Mouse (Mus musculus): ENCODE measurements at regions not wholly inside any gene's neighbourhood (a gene's known extent, or its start where the extent isn't known, plus 50 kb on each side); places are given as distances from the start of the nearest gene placed in this dataset.
"Not testable (repeated sequence)": the region's sequence is repeated elsewhere in the genome, so short reads cannot be mapped to it uniquely, and the experiment has no call there.

- H3K27me3 ChIP-seq (ENCODE audit: insufficient read depth, low read length); ATAC-seq; H3K9ac ChIP-seq (replicated peaks; ENCODE audit: low read length); H3K4me2 ChIP-seq (ENCODE audit: low read depth, low read length); H3K27ac ChIP-seq; H3K4me3 ChIP-seq (ENCODE audit: low read length); H3K36me3 ChIP-seq (ENCODE audit: insufficient read depth, low read length); H3K9me3 ChIP-seq (ENCODE audit: low read length); H3K4me1 ChIP-seq (ENCODE audit: insufficient read depth, low read length): not testable (repeated sequence)
- 93% methylated on average over 2 of the region's 2 CpGs for WGBS
- DNase-seq (ENCODE audit: low spot score) = peak; percentile 6
Measured at GRCm38 (mm10) chr8:55347851-55348250, 393.2 kb downstream of the Gpm6a start.

- DNase-seq (ENCODE audit: low spot score) = not testable (repeated sequence)
Measured at GRCm38 (mm10) chr8:55359851-55360250, 405.2 kb downstream of the Gpm6a start.

GRCm38 (mm10) chr8:55367431-55367830 is 412.8 kb downstream of the Gpm6a start:
- WGBS = 87% methylated on average over 4 of the region's 6 CpGs
- not testable (repeated sequence) for H3K4me2 ChIP-seq (ENCODE audit: low read depth, low read length); H3K9ac ChIP-seq (replicated peaks; ENCODE audit: low read length); DNase-seq (ENCODE audit: low spot score); H3K27ac ChIP-seq; H3K9me3 ChIP-seq (ENCODE audit: low read length); H3K4me1 ChIP-seq (ENCODE audit: insufficient read depth, low read length); H3K4me3 ChIP-seq (ENCODE audit: low read length); H3K27me3 ChIP-seq (ENCODE audit: insufficient read depth, low read length); ATAC-seq; H3K36me3 ChIP-seq (ENCODE audit: insufficient read depth, low read length)

More at GRCm38 (mm10) chr8:55359851-55360250, 405.2 kb downstream of the Gpm6a start:
- not testable (repeated sequence) for ATAC-seq; H3K27me3 ChIP-seq (ENCODE audit: insufficient read depth, low read length); H3K36me3 ChIP-seq (ENCODE audit: insufficient read depth, low read length); H3K4me1 ChIP-seq (ENCODE audit: insufficient read depth, low read length); H3K27ac ChIP-seq; H3K9me3 ChIP-seq (ENCODE audit: low read length); H3K4me3 ChIP-seq (ENCODE audit: low read length); H3K9ac ChIP-seq (replicated peaks; ENCODE audit: low read length); H3K4me2 ChIP-seq (ENCODE audit: low read depth, low read length)
- 89% methylated on average over 10 of the region's 11 CpGs for WGBS

- DNase-seq (ENCODE audit: low spot score) = no peak
Measured at GRCm38 (mm10) chr8:55397046-55397445, 442.4 kb downstream of the Gpm6a start.

GRCm38 (mm10) chr8:55398331-55398730 is 443.7 kb downstream of the Gpm6a start:
- DNase-seq (ENCODE audit: low spot score) (peak; percentile 3), ATAC-seq (no peak)
- H3K9me3 ChIP-seq (ENCODE audit: low read length) = no peaks in the 10 kb centered on the region
- H3K4me1 ChIP-seq (ENCODE audit: insufficient read depth, low read length) = no peaks in the 10 kb centered on the region
- no peak overlapping the region for H3K27ac ChIP-seq
- no peak overlapping the region for H3K4me3 ChIP-seq (ENCODE audit: low read length)
- peak; percentile 36 for TF ChIP-seq CTCF (IDR thresholded peaks at IDR 0.05; ENCODE audit: low read depth)
- H3K9ac ChIP-seq (replicated peaks; ENCODE audit: low read length) = no peak overlapping the region
- no peak overlapping the region for H3K4me2 ChIP-seq (ENCODE audit: low read depth, low read length)
- H3K36me3 ChIP-seq (ENCODE audit: insufficient read depth, low read length) = no peaks in the 10 kb centered on the region
- H3K27me3 ChIP-seq (ENCODE audit: insufficient read depth, low read length) = no peaks in the 10 kb centered on the region

More at GRCm38 (mm10) chr8:55397046-55397445, 442.4 kb downstream of the Gpm6a start:
- no peak overlapping the region for H3K4me2 ChIP-seq (ENCODE audit: low read depth, low read length)
- H3K4me3 ChIP-seq (ENCODE audit: low read length) = no peak overlapping the region
- no peak overlapping the region for H3K9ac ChIP-seq (replicated peaks; ENCODE audit: low read length)
- no peaks in the 10 kb centered on the region for H3K36me3 ChIP-seq (ENCODE audit: insufficient read depth, low read length)
- no peak for ATAC-seq
- 58% methylated on average over 2 of the region's 2 CpGs for WGBS
- no peak overlapping the region for H3K27ac ChIP-seq
- TF ChIP-seq CTCF (IDR thresholded peaks at IDR 0.05; ENCODE audit: low read depth) = no peak
- no peaks in the 10 kb centered on the region for H3K4me1 ChIP-seq (ENCODE audit: insufficient read depth, low read length)
- no peaks in the 10 kb centered on the region for H3K27me3 ChIP-seq (ENCODE audit: insufficient read depth, low read length)
- H3K9me3 ChIP-seq (ENCODE audit: low read length) = no peaks in the 10 kb centered on the region

GRCm38 (mm10) chr8:55400412-55400811 is 445.8 kb downstream of the Gpm6a start:
- 75% methylated on average over 3 of the region's 3 CpGs for WGBS
- no peaks in the 10 kb centered on the region for H3K4me1 ChIP-seq (ENCODE audit: insufficient read depth, low read length)
- H3K9ac ChIP-seq (replicated peaks; ENCODE audit: low read length) = no peak overlapping the region
- no peak overlapping the region for H3K4me2 ChIP-seq (ENCODE audit: low read depth, low read length)
- DNase-seq (ENCODE audit: low spot score) (no peak), ATAC-seq (no peak)
- H3K4me3 ChIP-seq (ENCODE audit: low read length) = no peak overlapping the region
- no peak overlapping the region for H3K27ac ChIP-seq
- no peak for TF ChIP-seq CTCF (IDR thresholded peaks at IDR 0.05; ENCODE audit: low read depth)
- H3K36me3 ChIP-seq (ENCODE audit: insufficient read depth, low read length) = no peaks in the 10 kb centered on the region
- no peaks in the 10 kb centered on the region for H3K27me3 ChIP-seq (ENCODE audit: insufficient read depth, low read length)
- no peaks in the 10 kb centered on the region for H3K9me3 ChIP-seq (ENCODE audit: low read length)

- H3K27me3 ChIP-seq (ENCODE audit: insufficient read depth, low read length); H3K9me3 ChIP-seq (ENCODE audit: low read length); ATAC-seq; H3K4me3 ChIP-seq (ENCODE audit: low read length); H3K9ac ChIP-seq (replicated peaks; ENCODE audit: low read length); H3K4me2 ChIP-seq (ENCODE audit: low read depth, low read length); DNase-seq (ENCODE audit: low spot score); H3K27ac ChIP-seq; H3K4me1 ChIP-seq (ENCODE audit: insufficient read depth, low read length); H3K36me3 ChIP-seq (ENCODE audit: insufficient read depth, low read length): not testable (repeated sequence)
- WGBS = 3% methylated on average over 1 of the region's 1 CpGs
Measured at GRCm38 (mm10) chr8:55406903-55407302, 452.3 kb downstream of the Gpm6a start.

Measured in hindbrain, postnatal 0 days (tissue).